Mouse (Mus musculus): ENCODE data around the gene Faap100.
"Not testable (repeated sequence)": the region's sequence is repeated elsewhere in the genome, so short reads cannot be mapped to it uniquely, and the experiment has no call there.

Gene Faap100

DNA sequence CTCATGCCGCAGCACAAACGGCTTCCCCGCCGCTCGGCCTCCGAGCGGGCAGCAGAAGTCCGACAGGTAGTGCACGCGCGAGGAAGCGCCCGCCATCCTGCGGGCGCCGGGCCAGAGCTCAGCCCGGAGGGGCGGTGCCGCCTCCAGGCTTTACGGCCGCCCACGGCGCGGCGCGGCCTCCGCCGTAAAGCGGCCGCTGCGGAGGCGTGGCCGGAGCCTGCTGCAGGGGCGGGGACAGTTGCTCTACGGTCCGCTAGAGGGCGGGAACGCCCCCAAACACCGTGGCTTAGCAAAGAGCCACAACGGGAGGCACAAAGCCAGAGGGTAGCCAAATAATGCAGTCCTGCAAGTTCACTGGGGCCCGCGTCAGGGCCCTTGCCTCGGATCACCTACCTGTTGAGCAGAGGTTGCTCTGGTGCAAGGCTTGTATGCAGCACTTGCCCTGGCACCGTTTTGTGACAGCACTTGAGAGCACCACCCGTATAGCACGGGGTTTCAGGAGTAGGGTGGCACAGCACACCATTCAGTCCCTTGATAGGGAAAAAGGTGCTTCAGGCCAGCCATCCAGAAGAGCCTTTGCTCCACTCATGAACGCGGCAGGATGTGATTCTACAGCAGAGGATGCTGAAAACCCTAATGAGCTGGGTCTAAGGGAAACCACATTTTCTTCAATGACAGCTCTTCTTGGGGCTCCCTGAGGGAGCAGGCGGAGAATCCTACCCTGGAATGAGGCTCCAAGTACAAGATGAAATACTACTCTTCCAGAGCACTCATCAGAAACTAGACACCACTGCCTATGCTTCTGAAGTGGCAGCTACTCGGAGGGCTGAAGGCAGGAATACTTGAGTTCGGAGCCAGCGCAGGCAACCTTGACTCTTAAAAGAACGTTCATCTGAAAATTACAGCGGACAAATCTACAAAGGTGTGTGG lies at the start of gene Faap100:
Gene Faap100, minus strand, starts transcription at position 154 of the 930 bp plus-strand sequence.
- DNase-seq (ENCODE audit: low read depth, low spot score), result peak; percentile 86

DNA sequence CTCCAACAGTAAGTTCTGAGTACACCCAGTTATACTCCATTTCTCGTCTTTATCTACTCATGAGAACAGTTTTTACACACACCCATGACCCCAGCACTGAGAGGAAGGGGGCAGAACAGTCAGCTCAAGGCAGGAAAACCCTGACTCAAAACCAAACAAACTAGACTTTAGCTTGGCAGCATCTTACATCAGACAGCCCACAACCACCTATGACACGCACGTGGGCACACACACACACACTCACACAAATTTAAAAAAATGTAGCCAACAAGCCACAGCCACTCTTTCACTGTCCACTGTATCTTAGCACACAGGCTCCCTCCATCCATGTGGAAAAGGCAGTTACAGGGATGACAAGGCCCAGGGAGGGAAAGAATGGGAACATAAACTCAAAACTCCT lies 48.2 kb upstream of the Faap100 start:
- DNase-seq (ENCODE audit: low read depth, low spot score), result no peak

DNA sequence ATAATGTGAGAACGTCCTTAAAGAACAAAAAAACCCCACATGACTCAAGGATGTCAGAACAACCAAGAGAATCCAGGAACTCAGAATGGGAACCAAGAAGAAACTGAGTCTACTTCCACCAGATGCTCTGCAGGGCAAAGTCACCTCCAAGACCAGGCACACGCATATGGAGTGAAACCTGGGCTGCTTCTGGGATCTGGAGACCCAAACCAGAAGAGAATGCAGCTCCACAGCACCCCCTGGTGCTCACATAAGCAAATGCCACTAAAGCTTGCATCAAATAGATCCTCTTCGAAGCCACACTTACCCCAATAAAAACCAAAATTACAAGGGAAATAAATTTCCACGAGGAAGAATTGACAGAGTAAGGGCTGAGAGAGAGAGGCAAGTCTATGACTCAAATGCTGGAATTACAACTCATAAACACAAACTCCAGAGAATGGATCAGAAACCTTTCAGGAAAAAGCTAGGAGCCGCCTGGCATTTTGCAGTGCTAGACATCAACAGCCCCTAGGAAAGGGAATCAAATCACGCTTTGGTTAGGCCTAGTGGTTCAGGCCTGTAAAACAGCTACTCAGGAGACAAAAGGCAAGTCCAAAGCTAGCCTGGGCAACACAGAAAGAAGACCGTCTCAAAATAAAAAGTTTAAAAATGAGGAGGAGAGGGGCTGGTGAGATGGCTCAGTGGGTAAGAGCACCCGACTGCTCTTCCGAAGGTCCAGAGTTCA lies 45.2 kb upstream of the Faap100 start:
- DNase-seq (ENCODE audit: low read depth, low spot score), result peak; percentile 30

DNA sequence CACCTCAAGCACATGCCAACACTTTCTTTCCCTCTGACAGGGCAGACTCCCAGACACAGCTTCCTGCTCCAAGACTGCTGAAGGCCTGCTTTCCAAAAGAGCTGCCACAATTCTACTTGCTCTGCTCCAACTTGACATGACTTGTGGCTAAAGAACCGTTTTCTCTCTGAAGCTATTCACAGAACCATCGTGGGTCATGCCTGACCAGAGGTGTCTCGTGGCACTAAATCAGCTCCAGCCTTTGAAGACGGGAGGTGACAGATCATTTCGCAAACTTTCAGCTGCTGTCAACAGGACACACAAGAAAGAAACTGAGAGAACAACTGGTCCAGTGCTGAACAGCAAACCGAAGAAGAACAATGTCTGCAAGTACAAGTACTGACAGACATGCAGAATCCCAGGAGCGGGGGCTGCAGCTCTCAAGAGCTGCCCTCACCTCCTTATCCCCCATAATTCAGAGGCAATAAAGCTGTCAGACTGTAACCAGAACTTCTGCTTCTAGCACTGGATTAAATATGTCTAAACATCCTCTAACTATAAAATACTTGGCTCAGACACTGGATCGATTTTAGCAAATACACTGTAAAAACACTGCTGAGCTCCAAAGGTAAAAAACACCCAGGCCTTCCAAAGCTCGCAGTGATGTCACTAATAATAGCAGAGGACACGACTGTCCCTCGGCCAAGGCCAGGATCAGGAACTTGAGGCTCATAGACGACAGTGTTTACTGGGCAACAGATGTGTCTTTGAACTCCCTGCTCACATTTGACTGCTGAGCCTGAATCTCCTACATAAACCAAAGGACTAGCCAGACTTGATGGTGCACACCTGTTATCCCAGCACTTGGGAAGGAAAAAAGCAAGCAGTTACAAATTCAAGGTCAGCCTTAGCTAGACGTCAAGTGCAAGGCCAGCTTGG lies 44.3 kb upstream of the Faap100 start:
- no peak for DNase-seq (ENCODE audit: low read depth, low spot score)

DNA sequence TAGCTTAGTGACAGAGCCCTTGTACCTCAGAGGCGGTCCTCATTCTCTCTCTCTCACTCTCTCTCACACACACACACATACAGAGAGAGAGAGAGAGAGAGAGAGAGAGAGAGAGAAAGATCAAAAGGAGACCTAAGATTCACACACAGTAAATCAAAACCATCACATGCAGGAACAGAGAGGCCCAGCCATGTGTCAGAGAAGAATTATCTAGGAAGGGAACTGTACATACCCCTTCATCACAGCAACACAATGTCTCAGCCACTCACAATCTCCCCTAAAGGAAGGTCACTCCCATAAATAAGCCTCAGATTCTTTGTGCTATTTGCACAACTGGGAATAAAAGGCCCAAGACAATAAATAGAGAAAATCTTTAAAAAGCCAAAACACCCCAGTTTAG lies 40.0 kb upstream of the Faap100 start:
- DNase-seq (ENCODE audit: low read depth, low spot score), result no peak

DNA sequence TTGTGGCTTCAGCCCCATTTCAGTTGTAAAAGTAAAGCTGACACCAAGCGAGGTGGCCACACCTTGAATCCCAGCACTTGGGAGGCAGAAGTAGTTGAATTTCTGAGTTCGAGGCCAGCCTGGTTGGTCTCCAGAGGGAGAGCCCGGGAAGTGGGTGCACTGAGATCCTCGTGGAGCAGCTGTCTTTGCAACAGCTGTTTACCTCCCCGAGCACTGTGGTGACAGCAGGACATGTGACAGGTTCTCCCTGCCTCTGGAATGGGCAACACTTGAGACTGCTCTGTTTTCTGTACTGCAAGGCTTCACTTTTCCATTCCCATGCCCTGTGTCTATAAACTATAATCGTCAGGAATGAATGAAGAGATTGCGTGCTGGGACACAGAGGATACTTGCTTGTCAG lies 39.3 kb upstream of the Faap100 start:
- no peak for DNase-seq (ENCODE audit: low read depth, low spot score)

DNA sequence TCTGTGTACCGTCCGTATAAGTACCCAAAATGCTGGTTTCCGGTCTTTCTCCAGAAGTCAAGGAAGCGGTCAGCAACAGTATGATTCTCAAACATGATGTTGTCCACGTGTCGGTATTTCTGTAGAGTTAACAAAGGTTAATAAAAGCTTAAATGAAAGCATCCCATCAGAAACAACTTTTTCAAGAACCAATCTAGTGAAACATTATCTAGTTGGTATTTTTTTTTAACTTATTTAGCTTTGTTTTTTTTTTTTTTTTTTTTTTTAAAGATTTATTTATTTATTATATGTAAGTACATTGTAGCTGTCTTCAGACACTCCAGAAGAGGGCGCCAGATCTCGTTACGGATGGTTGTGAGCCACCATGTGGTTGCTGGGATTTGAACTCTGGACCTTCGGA lies 35.1 kb upstream of the Faap100 start:
- not testable (repeated sequence) for DNase-seq (ENCODE audit: low read depth, low spot score)

DNA sequence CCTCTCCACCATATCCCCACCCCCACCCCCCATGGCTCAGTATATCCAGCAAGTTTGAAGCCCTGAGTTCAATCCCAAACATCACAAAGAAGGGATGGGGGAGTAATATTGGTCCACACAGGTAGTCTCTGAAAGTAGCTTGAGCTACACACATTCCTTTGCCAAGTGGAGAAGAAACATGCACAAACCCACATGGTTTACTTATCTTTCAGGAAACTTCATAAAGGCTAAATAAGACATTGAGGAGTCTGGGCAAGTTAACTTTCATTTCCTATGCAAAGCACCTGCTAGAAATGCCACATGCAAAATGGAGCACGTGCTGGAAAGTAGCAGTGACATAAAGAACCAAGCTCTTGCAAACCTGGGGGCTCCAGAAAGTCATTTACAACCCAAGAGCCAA lies 27.9 kb upstream of the Faap100 start:
- no peak for DNase-seq (ENCODE audit: low read depth, low spot score)

DNA sequence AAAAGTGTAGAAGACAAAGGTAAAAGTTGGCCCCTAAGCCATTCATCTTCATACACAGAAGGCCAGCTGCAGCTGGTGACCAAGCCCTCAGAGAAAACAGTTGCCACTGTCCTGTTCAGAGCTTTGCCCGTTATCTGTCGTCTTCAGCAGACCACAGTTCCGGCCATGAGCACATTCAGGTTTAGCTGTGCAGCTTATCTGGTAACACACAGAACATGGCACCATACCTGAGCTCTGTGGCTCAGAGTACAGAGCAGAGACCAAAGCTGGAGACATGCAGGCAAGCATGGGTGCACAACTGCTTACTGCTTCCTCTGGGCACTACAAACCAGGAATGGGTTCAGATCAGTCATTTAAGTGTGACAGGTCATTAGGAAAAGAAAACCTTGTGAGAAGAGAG lies 27.3 kb upstream of the Faap100 start:
- no peak for DNase-seq (ENCODE audit: low read depth, low spot score)

DNA sequence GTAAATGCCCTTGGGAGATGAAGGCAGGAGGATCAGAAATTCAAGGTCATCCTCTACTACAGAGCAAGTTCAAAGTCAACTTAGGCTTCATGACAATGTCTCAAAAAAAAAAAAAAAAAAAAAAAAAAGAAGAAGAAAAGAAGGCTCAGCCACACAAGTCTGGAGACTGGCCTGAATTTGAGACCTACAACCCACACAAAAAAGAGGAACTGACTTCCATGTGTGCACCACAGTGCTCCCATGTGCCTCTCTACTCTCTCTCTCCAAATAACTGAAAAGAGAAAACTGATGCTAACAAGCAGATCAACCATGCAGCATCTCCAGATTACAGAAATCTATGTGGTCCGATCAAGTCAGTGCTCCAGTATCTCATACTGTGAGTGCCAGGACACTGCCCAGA lies 26.2 kb upstream of the Faap100 start:
- no peak for DNase-seq (ENCODE audit: low read depth, low spot score)

DNA sequence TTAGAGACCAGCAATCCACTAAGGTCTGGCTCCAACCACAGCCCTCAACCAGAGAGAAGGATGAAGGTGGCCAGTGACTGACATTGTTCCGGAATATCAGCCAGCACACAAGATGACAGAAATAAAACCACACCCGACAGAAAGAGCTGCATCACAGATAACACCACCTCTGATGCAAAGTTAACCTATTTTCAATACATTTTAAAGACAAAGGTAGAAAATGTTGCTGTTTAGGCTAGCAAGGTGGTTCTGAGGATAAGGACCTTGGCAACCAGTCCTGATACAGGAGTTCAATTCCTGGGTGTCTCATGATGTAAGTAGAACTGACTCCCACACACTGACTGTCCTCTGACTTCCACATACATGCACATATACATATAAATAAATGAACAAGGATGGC lies 20.8 kb upstream of the Faap100 start:
- no peak for DNase-seq (ENCODE audit: low read depth, low spot score)

DNA sequence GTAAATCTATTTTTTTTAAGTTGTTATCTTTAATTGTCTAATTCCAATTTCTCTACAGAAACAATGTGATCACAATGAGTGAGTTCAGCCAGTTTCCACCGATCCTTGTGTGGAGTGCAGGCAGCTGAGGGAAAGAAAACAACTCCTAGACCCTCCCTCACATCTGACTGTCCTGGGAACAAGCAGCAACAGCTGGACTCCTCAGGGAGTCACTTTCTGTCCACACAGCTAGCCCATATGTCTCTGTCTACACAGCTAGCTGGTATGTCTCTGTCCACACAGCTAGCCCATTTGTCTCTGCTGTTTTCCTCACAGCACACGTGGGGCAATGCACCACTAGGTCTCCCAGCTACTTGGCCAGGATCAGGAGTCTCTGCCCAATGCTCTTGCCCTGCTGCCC lies 19.0 kb upstream of the Faap100 start:
- no peak for DNase-seq (ENCODE audit: low read depth, low spot score)

DNA sequence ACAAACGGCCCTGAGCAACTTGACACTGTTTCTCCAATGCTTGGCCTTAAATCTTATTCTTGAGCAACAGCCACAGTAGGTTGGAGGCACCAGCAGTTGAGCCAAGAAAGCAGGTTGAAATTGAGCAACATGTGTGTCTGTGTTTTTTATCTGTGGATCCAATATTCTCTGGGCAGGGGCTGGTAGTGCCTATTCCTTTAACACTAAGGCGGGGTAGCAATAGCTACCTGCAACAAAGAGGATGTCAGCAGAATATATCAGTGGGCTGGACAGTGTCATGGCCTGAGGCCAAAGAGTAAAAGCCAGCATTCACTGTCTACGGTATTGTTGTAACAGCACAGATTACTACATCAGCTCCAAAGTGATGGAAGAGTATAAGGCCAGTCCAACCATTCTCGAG lies 17.1 kb upstream of the Faap100 start:
- no peak for DNase-seq (ENCODE audit: low read depth, low spot score)

DNA sequence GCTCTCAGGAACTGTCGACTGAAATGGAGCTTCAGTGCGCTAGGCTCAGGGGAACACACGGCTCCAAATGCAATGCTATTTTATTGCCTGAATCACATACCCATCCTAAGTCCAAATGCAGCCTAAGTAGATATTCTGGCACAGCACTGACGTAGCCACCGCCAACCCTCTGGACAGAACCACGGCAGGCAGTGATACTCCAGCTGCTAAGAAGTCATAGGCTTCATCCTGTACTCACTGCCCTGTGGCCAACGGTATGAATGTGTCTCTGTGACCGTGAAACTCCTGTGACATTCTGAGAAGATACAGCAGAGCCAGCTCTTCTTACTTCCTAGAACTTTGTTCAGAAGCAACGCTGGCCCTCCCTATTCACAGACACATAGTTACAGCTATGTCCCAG lies 10.0 kb upstream of the Faap100 start:
- no peak for DNase-seq (ENCODE audit: low read depth, low spot score)

DNA sequence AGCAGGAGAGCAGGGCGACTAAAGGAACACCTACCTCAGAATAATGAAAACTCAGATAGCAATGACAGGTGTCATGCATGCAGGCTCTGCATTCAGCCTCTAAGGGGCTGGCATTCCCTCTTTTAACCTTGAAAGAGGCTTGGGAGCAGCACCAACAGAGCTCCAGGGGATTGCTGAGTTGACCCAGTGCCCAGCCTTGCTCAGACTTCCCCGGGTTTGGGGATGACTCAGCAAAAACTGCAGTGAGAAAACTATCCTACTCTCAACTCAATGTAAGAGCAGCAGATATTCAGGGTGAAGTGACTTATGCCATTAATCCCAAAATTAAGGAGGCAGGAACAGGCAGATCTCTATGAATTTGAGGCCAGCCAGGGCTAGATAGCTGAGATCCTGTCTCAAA lies 8.6 kb upstream of the Faap100 start:
- peak; percentile 32 for DNase-seq (ENCODE audit: low read depth, low spot score)

DNA sequence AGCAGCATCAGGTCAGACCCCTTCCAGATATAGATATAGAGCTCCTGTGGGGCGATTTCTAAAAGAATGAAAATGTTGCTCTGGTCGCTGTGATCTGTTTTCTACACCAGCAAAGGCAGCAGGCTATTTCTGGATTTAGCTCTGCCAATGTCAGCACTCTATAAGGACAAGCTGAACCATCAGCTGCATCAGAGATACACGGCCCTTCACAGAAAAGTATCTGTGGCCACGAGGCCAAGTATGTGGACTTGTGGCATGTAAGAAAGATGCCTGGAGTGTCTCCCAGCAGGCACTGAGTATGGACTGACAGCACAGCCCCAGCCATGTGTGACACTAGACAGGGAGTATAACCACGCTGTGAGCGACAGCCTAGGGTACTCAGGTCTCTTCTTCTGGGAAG lies 8.1 kb upstream of the Faap100 start:
- no peak for DNase-seq (ENCODE audit: low read depth, low spot score)

DNA sequence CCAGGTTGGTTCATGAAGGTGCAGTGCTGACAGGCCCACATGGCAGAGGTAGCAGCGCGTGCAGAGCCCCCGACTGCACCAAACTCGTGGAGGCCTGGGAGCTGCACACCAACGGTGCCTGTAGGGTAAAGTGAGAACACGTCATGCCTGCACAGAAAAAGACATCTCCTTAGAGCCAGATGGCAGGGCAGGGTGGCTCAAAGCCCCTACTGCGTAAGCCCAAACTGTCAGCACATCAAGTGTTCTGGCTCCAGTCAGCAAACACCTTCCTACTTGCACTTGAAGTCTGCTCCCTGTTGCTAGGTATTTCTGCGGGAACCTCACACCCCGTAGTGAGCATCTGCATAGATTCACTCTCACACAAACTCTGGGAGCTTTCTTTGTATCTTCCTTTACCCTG lies 3.9 kb upstream of the Faap100 start:
- DNase-seq (ENCODE audit: low read depth, low spot score), result no peak

DNA sequence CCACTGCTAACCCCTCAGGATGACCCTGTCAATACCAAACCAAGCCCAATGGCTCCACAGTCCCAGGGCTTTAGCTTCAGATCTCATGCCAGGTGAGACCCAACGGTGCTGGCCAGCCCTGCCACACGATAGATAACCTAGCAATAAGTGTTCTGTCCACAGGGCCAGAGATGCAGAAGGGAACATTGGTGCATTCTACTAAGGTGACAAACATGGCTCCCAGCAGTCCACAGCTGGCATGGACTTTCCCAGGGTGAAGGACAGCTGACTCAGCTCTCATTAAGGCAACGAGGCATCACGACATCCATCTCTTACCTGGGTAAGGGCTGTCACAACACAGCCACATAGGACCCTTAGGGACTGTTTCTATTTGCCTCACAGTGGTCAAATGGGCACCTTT lies 2.6 kb upstream of the Faap100 start:
- DNase-seq (ENCODE audit: low read depth, low spot score), result no peak

DNA sequence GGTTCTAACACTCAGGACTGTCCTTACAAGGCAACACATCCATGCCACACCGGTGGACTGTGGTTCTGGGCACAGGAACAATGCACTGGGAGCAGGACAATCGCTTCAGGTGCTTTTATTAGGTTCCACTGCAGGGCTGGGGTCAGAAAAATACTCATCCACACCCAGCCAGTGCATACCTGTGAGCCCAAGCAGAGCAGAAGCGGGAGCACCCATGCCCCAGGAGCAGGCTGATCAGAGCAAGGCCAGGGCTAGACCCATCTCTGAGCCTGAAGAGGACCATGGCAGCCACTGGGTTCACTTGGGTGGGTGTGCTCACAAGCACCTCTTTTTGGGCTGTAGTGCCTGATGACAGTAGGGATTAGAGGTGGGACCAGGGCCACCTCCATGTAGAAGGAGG lies 1.7 kb upstream of the Faap100 start:
- no peak for DNase-seq (ENCODE audit: low read depth, low spot score)

DNA sequence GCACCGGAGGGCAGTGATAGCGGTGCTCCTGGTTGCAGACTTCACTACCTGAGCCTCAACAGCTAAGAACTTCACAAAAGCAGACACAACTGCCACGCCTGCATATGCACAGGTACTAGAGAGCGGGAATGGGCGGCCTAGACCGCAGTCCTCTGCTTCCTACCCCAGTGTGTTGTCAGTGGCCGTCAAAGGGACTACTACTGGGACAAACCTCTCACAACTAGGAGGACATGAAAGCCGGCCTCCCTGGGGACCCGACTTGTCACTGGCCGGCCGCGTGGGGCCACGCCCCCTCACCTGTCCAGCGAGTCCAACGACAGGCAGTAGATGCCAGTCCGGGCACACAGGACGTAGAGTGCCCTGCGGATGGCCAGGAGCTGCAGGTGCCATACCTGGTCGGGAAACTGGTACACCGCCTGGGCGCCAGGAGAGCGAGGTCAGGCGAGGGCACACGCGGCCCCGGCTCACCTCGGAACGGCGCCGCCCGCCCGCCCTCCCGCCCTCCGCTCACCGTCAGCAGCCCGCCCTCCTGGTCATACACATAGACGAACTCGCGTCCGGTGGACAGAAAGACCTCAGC lies 443 bp downstream of the Faap100 start:
- peak; percentile 37 for DNase-seq (ENCODE audit: low read depth, low spot score)

DNA sequence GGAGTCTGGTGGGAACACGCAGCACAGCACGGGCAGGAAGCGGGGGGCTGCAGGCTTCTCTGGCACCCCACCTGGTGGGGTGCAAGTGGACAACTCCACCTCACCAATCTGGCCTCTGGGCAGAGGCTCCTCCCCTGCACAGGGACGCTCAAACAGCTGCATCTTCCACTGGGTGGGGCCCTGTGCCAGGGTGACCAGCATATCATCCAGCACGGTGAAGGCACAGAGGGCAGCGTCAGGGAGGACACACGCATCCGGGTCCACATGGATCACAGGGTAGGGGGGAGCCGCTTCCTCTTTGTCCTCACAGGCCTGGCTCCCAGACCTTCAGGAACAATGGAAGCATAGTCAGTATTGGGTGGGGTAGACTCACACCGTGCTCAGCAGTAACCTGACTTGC lies 1.2 kb downstream of the Faap100 start:
- no peak for DNase-seq (ENCODE audit: low read depth, low spot score)
